Mouse (Mus musculus) CH12.LX (cell line): ENCODE data around the gene Spag6. TPM values are rescaled to one million over a fixed set of nuclear protein-coding genes. Genes with fewer than 3 reads are reported as not detected.

Experiments used
- DNase-seq: peaks from one replicate; pipeline ENCODE4 v3.0.0-alpha.2; 2013; ENCODE audit errors: extremely low read depth
- H3K27ac ChIP-seq: 2 replicates; pipeline ENCODE4 v1.5.1; 2012; ENCODE audit warnings: low read depth, mild to moderate bottlenecking, control low read depth, moderate library complexity; ENCODE audit not compliant: insufficient read depth
- H3K27me3 ChIP-seq: replicated peaks from 2 replicates; pipeline ENCODE3; 2012; ENCODE audit warnings: inconsistent platforms
- H3K36me3 ChIP-seq, 2 experiments: replicated peaks in 1 of 2; 2 replicates each; pipeline versions ENCODE3 to v1.6.1; 2012; ENCODE audit warnings: inconsistent platforms in 1 of 2, low read length in 1 of 2, mild to moderate bottlenecking in 1 of 2, mixed read lengths in 1 of 2, moderate library complexity in 1 of 2; ENCODE audit not compliant: control insufficient read depth in 1 of 2, insufficient read depth in 1 of 2
- H3K4me1 ChIP-seq, 2 experiments: 2 replicates each; pipeline ENCODE4 v1.6.1; 2012; ENCODE audit warnings: inconsistent platforms in 1 of 2, moderate library complexity in 1 of 2; ENCODE audit not compliant: insufficient read depth in 2 of 2, control insufficient read depth in 1 of 2
- H3K4me2 ChIP-seq: 2 replicates; pipeline ENCODE4 v1.6.1; 2012; ENCODE audit warnings: low read depth, mild to moderate bottlenecking, control low read depth; ENCODE audit not compliant: poor library complexity, insufficient read depth, severe bottlenecking
- H3K4me3 ChIP-seq, 3 experiments: fragments of 150-350 bp in 1 of 3; sonication (generic) in 1 of 3; replicated peaks in 1 of 3; 2 replicates each; pipeline versions ENCODE3 to v1.5.1; 2011 to 2012; ENCODE audit warnings: low read depth in 2 of 3, low read length in 2 of 3, mild to moderate bottlenecking in 2 of 3, moderate library complexity in 2 of 3, control low read depth in 1 of 3, improper control_type of control experiment in 1 of 3, inconsistent platforms in 1 of 3, mixed read lengths in 1 of 3; ENCODE audit not compliant: poor library complexity in 1 of 3
- H3K79me2 ChIP-seq: replicated peaks from 2 replicates; pipeline ENCODE4 v1.6.1; 2012; ENCODE audit warnings: mild to moderate bottlenecking, moderate library complexity; ENCODE audit not compliant: control insufficient read depth, poor library complexity, insufficient read depth, severe bottlenecking; ENCODE audit errors: extremely low read depth
- H3K9ac ChIP-seq: 2 replicates; pipeline ENCODE4 v1.6.1; 2012; ENCODE audit warnings: low read depth, mild to moderate bottlenecking, control low read depth, moderate library complexity; ENCODE audit not compliant: insufficient read depth
- H3K9me3 ChIP-seq: replicated peaks from 2 replicates; pipeline ENCODE3; 2012; ENCODE audit warnings: low read length, inconsistent platforms, mixed read lengths
- BHLHE40 ChIP-seq: IDR thresholded peaks from 2 replicates; pipeline ENCODE4 v1.6.1; 2011; ENCODE audit warnings: mild to moderate bottlenecking, low read depth, low read length, improper control_type of control experiment
- ELF1 ChIP-seq: IDR thresholded peaks from 2 replicates; pipeline ENCODE4 v1.6.1; 2014; ENCODE audit warnings: low read depth, mild to moderate bottlenecking, inconsistent platforms, low read length, improper control_type of control experiment
- EP300 ChIP-seq: IDR thresholded peaks from 2 replicates; pipeline ENCODE4 v1.6.1; 2011; ENCODE audit warnings: low read length, improper control_type of control experiment
- JUN ChIP-seq: IDR thresholded peaks from 2 replicates; pipeline ENCODE4 v1.6.1; 2011; ENCODE audit warnings: low read depth, mild to moderate bottlenecking, low read length, improper control_type of control experiment, moderate library complexity; ENCODE audit not compliant: insufficient read depth
- JUND ChIP-seq: conservative IDR thresholded peaks from 2 replicates; pipeline ENCODE4 v1.6.1; 2011; ENCODE audit warnings: low read depth, low read length, improper control_type of control experiment
- MAFK ChIP-seq: IDR thresholded peaks from 2 replicates; pipeline ENCODE4 v1.6.1; 2011; ENCODE audit warnings: low read length, improper control_type of control experiment; ENCODE audit not compliant: insufficient replicate concordance
- MAZ ChIP-seq: IDR thresholded peaks from 2 replicates; pipeline ENCODE4 v1.6.1; 2012; ENCODE audit warnings: low read depth, mild to moderate bottlenecking, inconsistent platforms, low read length, improper control_type of control experiment, moderate library complexity
- MEF2A ChIP-seq: IDR thresholded peaks from 2 replicates; pipeline ENCODE4 v1.6.1; 2014; ENCODE audit warnings: low read depth, mild to moderate bottlenecking, inconsistent platforms, low read length, improper control_type of control experiment, borderline replicate concordance
- NRF1 ChIP-seq: IDR thresholded peaks from 2 replicates; pipeline ENCODE4 v1.6.1; 2014; ENCODE audit warnings: low read depth, mild to moderate bottlenecking, inconsistent platforms, low read length, improper control_type of control experiment, moderate library complexity
- PAX5 ChIP-seq: IDR thresholded peaks from 2 replicates; pipeline ENCODE4 v1.6.1; 2012; ENCODE audit warnings: low read length, inconsistent platforms, mixed read lengths
- POLR2A ChIP-seq: IDR thresholded peaks from 2 replicates; pipeline ENCODE4 v1.6.1; 2011; ENCODE audit warnings: low read depth, mild to moderate bottlenecking, improper control_type of control experiment, low read length
- POLR2AphosphoS2 ChIP-seq: IDR thresholded peaks from 2 replicates; pipeline ENCODE4 v1.6.1; 2011; ENCODE audit warnings: low read depth, low read length, improper control_type of control experiment
- RAD21 ChIP-seq: IDR thresholded peaks from 2 replicates; pipeline ENCODE4 v1.6.1; 2011; ENCODE audit warnings: low read depth, mild to moderate bottlenecking, low read length, improper control_type of control experiment, moderate library complexity
- RCOR1 ChIP-seq: conservative IDR thresholded peaks from 2 replicates; pipeline ENCODE4 v1.6.1; 2012; ENCODE audit warnings: low read depth, mild to moderate bottlenecking, inconsistent platforms, low read length, improper control_type of control experiment
- SIN3A ChIP-seq: IDR thresholded peaks from 2 replicates; pipeline ENCODE4 v1.6.1; 2012; ENCODE audit warnings: low read length, improper control_type of control experiment, inconsistent platforms
- TBP ChIP-seq: conservative IDR thresholded peaks from 2 replicates; pipeline ENCODE4 v1.6.1; 2011; ENCODE audit warnings: low read depth, low read length, improper control_type of control experiment
- USF1 ChIP-seq: IDR thresholded peaks from 2 replicates; pipeline ENCODE4 v1.6.1; 2014; ENCODE audit warnings: low read depth, mild to moderate bottlenecking, inconsistent platforms, low read length, improper control_type of control experiment
- ZMIZ1 ChIP-seq: IDR thresholded peaks from 2 replicates; pipeline ENCODE4 v1.6.1; 2012; ENCODE audit warnings: low read depth, mild to moderate bottlenecking, inconsistent platforms, low read length, improper control_type of control experiment
- ZNF384 ChIP-seq: IDR thresholded peaks from 2 replicates; pipeline ENCODE4 v1.6.1; 2012; ENCODE audit warnings: low read depth, low read length, improper control_type of control experiment, inconsistent platforms
- dilution Hi-C: fragments of 300-500 bp; cut with MboI; formaldehyde crosslinking; loops from 2 replicates; pipeline ENCODE4 v1.14.3; 2020; ENCODE audit warnings: low sequenced_read_pairs; ENCODE audit not compliant: extremely low pct_unique_long_range_greater_than_20kb, extremely low pct_ligation_motif_present
- in situ Hi-C: fragments of 300-500 bp; cut with MboI; formaldehyde crosslinking; loops from 3 replicates; pipeline ENCODE4 v1.14.3; 2019; ENCODE audit warnings: low sequenced_read_pairs, low pct_ligation_motif_present, low pct_unique_long_range_greater_than_20kb, mixed read lengths
- polyA plus RNA-seq: library from polyadenylated mRNA; unstranded; fragments of >175 nt; gene quantifications from 2 replicates; pipeline ENCODE4 v1.2.1, GENCODE M21; 2012; ENCODE audit warnings: low read depth; ENCODE audit not compliant: insufficient read length
- total RNA-seq, 2 experiments: library from RNA; depleted of rRNA; stranded (reverse); fragments of 300-350 nt in 1 of 2; fragments of >200 nt in 1 of 2; gene quantifications; 2 replicates each; pipeline ENCODE4 v1.2.3; 2012 to 2014

The Spag6 gene
- total and polyA plus RNA-seq, 3 experiments = 0.34 TPM; not detected in 2

GRCm38 (mm10) chr2:18724462-18724861, 30.6 kb downstream of the Spag6 start:
- no peak overlapping the region for H3K4me3 ChIP-seq
- H3K79me2 ChIP-seq = no peaks in the 10 kb centered on the region
- H3K4me2 ChIP-seq = no peak overlapping the region
- in situ Hi-C loops = no loop called here
- H3K27ac ChIP-seq = no peak overlapping the region
- dilution Hi-C loops = no loop called here
- H3K27me3 ChIP-seq = no peaks in the 10 kb centered on the region
- TF ChIP-seq MAZ (no peak), NRF1 (no peak), ZMIZ1 (no peak), MAFK (no peak), POLR2AphosphoS2 (no peak), USF1 (no peak), JUND (no peak), TBP (no peak)
- TF ChIP-seq, all 38 proteins: peak for 0
- no peak for DNase-seq
- H3K9me3 ChIP-seq = no peaks in the 10 kb centered on the region
- no peaks in the 10 kb centered on the region for H3K4me1 ChIP-seq
- H3K36me3 ChIP-seq = no peaks in the 10 kb centered on the region
- H3K9ac ChIP-seq = no peak overlapping the region

GRCm38 (mm10) chr2:18725880-18726279, 32.0 kb downstream of the Spag6 start:
- in situ Hi-C loops (no loop called here), dilution Hi-C loops (no loop called here)
- Histone ChIP-seq H3K36me3 (no peaks in the 10 kb centered on the region), H3K4me2 (peak overlapping the region; percentile 21; the same call in 1 of the 2 replicates), H3K9ac (no peak overlapping the region), H3K27ac (no peak overlapping the region), H3K27me3 (no peaks in the 10 kb centered on the region), H3K79me2 (no peaks in the 10 kb centered on the region), H3K4me3 (no peak overlapping the region), H3K9me3 (no peaks in the 10 kb centered on the region), H3K4me1 (no peaks in the 10 kb centered on the region)
- no peak for DNase-seq
- TF ChIP-seq POLR2A (no peak), ZNF384 (peak; percentile 60)

GRCm38 (mm10) chr2:18731718-18732117, 37.9 kb downstream of the Spag6 start:
- no peak for TF ChIP-seq SIN3A
- no peak for TF ChIP-seq MAZ
- TF ChIP-seq BHLHE40 = no peak
- TF ChIP-seq RAD21 = no peak
- TF ChIP-seq USF1 = no peak
- no peak for TF ChIP-seq ZMIZ1
- TF ChIP-seq ELF1 = no peak
- TF ChIP-seq JUN = no peak
- no peak for TF ChIP-seq MEF2A
- TF ChIP-seq MAFK = no peak
- no peak for TF ChIP-seq EP300
- TF ChIP-seq JUND = no peak
- no peak for TF ChIP-seq RCOR1
- no peak for TF ChIP-seq PAX5
- DNase-seq = no peak
- Histone ChIP-seq H3K9me3 (no peaks in the 10 kb centered on the region), H3K9ac (no peak overlapping the region; the same call in 1 of the 2 replicates), H3K79me2 (no peaks in the 10 kb centered on the region), H3K36me3 (no peaks in the 10 kb centered on the region), H3K4me3 (no peak overlapping the region), H3K27ac (no peak overlapping the region), H3K4me2 (no peak overlapping the region), H3K4me1 (no peaks in the 10 kb centered on the region), H3K27me3 (no peaks in the 10 kb centered on the region)
- dilution Hi-C loops (no loop called here), in situ Hi-C loops (no loop called here)
